Mouse (Mus musculus) lung, adult 2 months (tissue): ENCODE measurements around the gene Cdkl1. TPM values are rescaled to one million over a fixed set of nuclear protein-coding genes. Genes with fewer than 3 reads are reported as not detected.

Experiments used
- DNase-seq: peaks from one replicate; pipeline ENCODE4 v3.0.0; 2022
- H3K4me1 ChIP-seq: fragments of 200-500 bp; 2 replicates; pipeline ENCODE4 v1.6.1; 2011; ENCODE audit warnings: low read length; ENCODE audit not compliant: control insufficient read depth, insufficient read depth
- H3K4me3 ChIP-seq: fragments of 200-500 bp; replicated peaks from 2 replicates; pipeline ENCODE3; 2011; ENCODE audit warnings: low read depth, mild to moderate bottlenecking, control low read depth, low read length; ENCODE audit errors: extremely low read depth
- CTCF ChIP-seq: fragments of 200-500 bp; IDR thresholded peaks from 2 replicates; pipeline ENCODE4 v1.5.1; 2011; ENCODE audit warnings: mild to moderate bottlenecking, low read length, control low read depth; ENCODE audit not compliant: insufficient read depth
- POLR2A ChIP-seq: fragments of 200-500 bp; IDR thresholded peaks from 2 replicates; pipeline ENCODE4 v1.6.1; 2011; ENCODE audit warnings: low read depth, mild to moderate bottlenecking, control low read depth, low read length, borderline replicate concordance; ENCODE audit errors: extremely low read depth
- WGBS: fragments of 180-500 bp; shearing (Covaris S2); methylation state at CpG from one replicate; pipeline ENCODE4 v1.1.7; 2018; 5-methylcytosine and 5-hydroxymethylcytosine counted together
- polyA plus RNA-seq: library from polyadenylated mRNA; depleted of rRNA; stranded (reverse); fragments of >200 nt; gene quantifications from 2 replicates; pipeline ENCODE4 v1.2.3, GENCODE M21; 2012

Gene Cdkl1
- polyA plus RNA-seq, 1 experiment: 1.8 TPM

- WGBS: 4% methylated on average over 22 of the region's 22 CpGs
- peak; percentile 62 for DNase-seq
- TF ChIP-seq CTCF (peak; percentile 69), POLR2A (0 out of 2 replicates have a peak, but pooled peaks have one; percentile 18)
- Histone ChIP-seq H3K4me3 (peak overlapping the region; percentile 9), H3K4me1 (peaks cover 3% of the 10 kb centered on the region)
These were observed 33.5 kb downstream of the Cdkl1 start for GRCm38 (mm10) chr12:69757418-69758141.

DNA sequence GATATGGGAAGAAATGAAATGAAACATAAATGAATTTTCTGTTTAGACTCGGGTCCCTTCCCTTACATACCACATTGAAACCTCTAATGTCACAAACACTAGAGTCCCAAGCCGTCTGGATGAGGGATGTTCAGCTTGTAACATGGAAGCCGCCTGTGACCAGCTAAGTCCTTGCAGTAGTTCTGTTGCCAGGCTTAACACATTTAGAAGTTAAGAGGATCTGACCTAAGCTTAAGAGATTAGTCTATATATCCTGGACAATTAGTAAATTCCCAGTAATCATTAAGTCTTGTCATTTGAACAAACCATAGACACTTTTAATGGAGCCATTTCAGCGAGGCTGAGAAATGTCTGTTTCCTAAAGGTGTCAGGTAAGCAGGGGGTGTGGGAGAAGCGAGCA is 35.1 kb downstream of the Cdkl1 start:
- TF ChIP-seq CTCF (no peak), POLR2A (no peak)
- DNase-seq: no peak
- WGBS: 83% methylated on average over 5 of the region's 5 CpGs
- Histone ChIP-seq H3K4me1 (peaks cover 3% of the 10 kb centered on the region), H3K4me3 (no peak overlapping the region)

DNA sequence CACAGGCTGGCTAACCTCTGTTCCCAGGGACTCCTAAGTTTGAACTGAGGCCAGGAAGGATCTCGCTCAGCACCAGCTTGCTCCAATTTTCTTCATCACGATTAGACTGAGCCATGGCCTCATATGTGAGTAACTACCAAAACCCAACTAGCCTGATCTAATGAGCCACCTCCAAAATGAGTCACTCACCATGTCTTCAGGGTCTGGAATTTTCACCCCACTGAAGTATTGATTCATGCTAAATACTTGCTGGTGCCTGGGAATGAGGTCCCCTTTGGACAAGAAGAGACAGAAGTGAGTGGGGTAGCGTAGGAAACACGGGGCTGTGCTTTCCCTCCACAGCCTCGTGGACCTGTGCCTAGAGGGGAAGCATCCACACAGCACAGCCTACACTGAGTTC is 37.1 kb downstream of the Cdkl1 start:
- TF ChIP-seq POLR2A (no peak), CTCF (no peak)
- DNase-seq: no peak
- Histone ChIP-seq H3K4me1 (peaks cover 2% of the 10 kb centered on the region), H3K4me3 (no peak overlapping the region)
- 70% methylated on average over 5 of the region's 5 CpGs for WGBS

DNA sequence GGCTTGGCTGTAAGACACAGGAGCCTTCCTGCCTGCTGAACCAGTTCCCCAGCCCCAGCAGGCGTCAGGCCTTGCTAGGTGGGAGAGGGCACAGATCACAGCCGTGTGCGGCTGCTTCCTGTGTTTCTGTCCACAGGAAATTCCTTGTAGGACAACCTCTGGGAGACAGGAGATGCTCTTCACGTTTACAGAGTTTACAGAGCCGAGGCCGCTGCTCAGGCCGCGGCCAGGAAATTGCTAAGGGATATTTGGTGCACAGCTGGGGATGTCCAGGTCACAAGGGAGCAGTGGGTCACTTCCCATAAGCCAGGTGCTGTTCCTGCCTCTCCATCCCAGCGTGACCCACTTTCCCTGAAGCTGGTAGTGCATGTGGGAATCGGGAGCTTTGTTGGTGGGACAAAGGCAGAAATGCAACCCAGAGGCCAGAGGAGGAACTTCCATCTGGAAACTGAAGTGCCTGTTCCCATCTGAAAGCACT is 39.2 kb downstream of the Cdkl1 start:
- no peak for TF ChIP-seq POLR2A
- no peak for TF ChIP-seq CTCF
- no peak for DNase-seq
- Histone ChIP-seq H3K4me1 (no peaks in the 10 kb centered on the region; the same call in 1 of the 2 replicates), H3K4me3 (no peak overlapping the region)
- WGBS: 27% methylated on average over 10 of the region's 10 CpGs

DNA sequence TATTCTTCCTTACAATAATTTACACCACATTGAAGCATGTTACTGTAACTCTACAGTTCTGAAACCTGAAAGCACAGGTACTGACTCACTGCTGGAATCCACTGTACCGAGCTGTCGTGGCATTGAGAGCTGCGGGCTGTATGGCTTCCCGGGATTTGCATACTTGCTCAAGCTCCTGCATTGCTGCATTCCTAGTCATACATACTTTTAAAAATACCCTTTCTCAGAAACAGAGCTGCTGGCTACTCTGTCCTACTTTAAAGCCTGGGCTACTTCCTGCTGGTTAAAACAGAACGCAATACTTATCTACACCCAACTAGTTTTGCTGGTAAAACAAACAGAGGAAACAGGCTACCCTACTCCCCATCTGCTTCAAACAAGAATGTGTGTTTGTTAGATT is 46.9 kb downstream of the Cdkl1 start:
- no peak for TF ChIP-seq POLR2A
- TF ChIP-seq CTCF: no peak
- DNase-seq: no peak
- no peaks in the 10 kb centered on the region for H3K4me1 ChIP-seq
- H3K4me3 ChIP-seq: no peak overlapping the region
- 61% methylated on average over 5 of the region's 5 CpGs for WGBS

DNA sequence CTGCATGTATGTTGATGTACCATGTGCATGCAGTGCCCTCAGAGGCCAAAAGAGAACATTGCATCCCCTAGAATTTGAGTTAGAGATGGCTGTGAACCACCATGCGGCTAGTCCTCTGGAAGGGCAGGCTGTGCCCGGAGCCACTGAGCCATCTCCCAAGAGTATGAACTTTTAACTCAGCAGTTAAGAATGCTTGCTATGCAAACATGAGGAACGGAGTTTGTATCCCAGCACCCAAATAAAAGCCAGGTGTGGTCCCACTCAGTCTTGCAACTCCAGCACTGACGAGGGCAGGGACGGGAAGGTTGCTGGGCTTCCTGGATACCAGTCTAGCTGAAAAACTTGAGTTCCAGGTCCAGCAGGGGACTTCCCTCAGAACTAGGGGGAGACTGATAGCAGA is 49.1 kb downstream of the Cdkl1 start:
- TF ChIP-seq POLR2A (no peak), CTCF (no peak)
- 76% methylated on average over 5 of the region's 5 CpGs for WGBS
- DNase-seq: no peak

GRCm38 (mm10) chr12:69733923-69734322 is 57.1 kb downstream of the Cdkl1 start:
- WGBS: 47% methylated on average over 3 of the region's 3 CpGs
- H3K4me1 ChIP-seq: no peaks in the 10 kb centered on the region; the same call in 1 of the 2 replicates
- no peak for TF ChIP-seq POLR2A
- TF ChIP-seq CTCF: no peak
- H3K4me3 ChIP-seq: no peak overlapping the region
- DNase-seq: no peak

More for the DNA sequence above, 49.1 kb downstream of the Cdkl1 start:
- Histone ChIP-seq H3K4me1 (no peaks in the 10 kb centered on the region), H3K4me3 (no peak overlapping the region)

GRCm38 (mm10) chr12:69733518-69733917 is 57.5 kb downstream of the Cdkl1 start:
- Histone ChIP-seq H3K4me3 (no peak overlapping the region), H3K4me1 (no peaks in the 10 kb centered on the region; the same call in 1 of the 2 replicates)
- DNase-seq: no peak
- WGBS: 1% methylated on average over 2 of the region's 2 CpGs
- TF ChIP-seq POLR2A (no peak), CTCF (peak; percentile 15; the same call in 1 of the 2 replicates)

DNA sequence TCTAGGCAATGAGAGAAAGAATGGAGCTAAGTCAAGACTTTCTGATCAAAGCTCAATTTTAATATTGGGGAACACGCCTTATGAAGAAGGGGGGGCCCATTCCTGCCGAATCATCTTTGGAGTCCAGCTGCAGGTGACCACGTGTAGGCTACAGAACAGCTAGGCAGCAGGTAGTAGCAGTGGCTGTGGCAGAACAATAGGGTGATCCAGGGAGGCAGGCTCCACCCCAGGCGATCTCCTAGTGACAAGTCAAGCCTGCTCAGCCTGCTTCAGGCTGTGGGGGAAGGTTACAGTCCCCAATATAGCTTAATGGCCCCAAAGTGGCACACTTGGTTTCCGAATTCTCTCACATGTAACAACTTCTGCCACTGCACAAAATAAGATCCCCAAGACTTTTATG is 58.8 kb downstream of the Cdkl1 start:
- Histone ChIP-seq H3K4me1 (no peaks in the 10 kb centered on the region; the same call in 1 of the 2 replicates), H3K4me3 (no peak overlapping the region)
- 59% methylated on average over 5 of the region's 5 CpGs for WGBS
- no peak for DNase-seq
- TF ChIP-seq CTCF: no peak
- no peak for TF ChIP-seq POLR2A

GRCm38 (mm10) chr12:69730306-69730705 is 60.8 kb downstream of the Cdkl1 start:
- peaks cover 3% of the 10 kb centered on the region for H3K4me1 ChIP-seq
- no peak overlapping the region for H3K4me3 ChIP-seq
- WGBS: 87% methylated on average over 1 of the region's 1 CpGs
- DNase-seq: no peak
- no peak for TF ChIP-seq CTCF
- no peak for TF ChIP-seq POLR2A
